Mouse (Mus musculus): ENCODE results near the gene Arhgef10l. TPM values are rescaled to one million over a fixed set of nuclear protein-coding genes. Genes with fewer than 3 reads are reported as not detected.

The Arhgef10l gene
- polyA plus RNA-seq, 1 experiment: not detected

- 70% methylated on average over 8 of the region's 8 CpGs for WGBS
- Histone ChIP-seq H3K27ac (ENCODE audit: insufficient read depth, low read depth, low read length) (no peak overlapping the region), H3K4me1 (ENCODE audit: control insufficient read depth, insufficient read depth, low read length) (peaks cover 11% of the 10 kb centered on the region), H3K4me3 (ENCODE audit: insufficient read depth, low read depth, low read length) (no peak overlapping the region)
- no peak for TF ChIP-seq CTCF (IDR thresholded peaks at IDR 0.05; ENCODE audit: insufficient read depth, low read depth, low read length)
- no peak for TF ChIP-seq POLR2A (IDR thresholded peaks at IDR 0.05; ENCODE audit: insufficient read depth, low read depth, low read length)
Observed at GRCm38 (mm10) chr4:140667802-140668201, 2.0 kb upstream of the Arhgef10l start.

GRCm38 (mm10) chr4:140665053-140665452 lies 759 bp downstream of the Arhgef10l start:
- TF ChIP-seq POLR2A (IDR thresholded peaks at IDR 0.05; ENCODE audit: insufficient read depth, low read depth, low read length): no peak
- no peak for TF ChIP-seq CTCF (IDR thresholded peaks at IDR 0.05; ENCODE audit: insufficient read depth, low read depth, low read length)
- WGBS: 82% methylated on average over 7 of the region's 7 CpGs
- Histone ChIP-seq H3K4me3 (ENCODE audit: insufficient read depth, low read depth, low read length) (no peak overlapping the region), H3K27ac (ENCODE audit: insufficient read depth, low read depth, low read length) (no peak overlapping the region), H3K4me1 (ENCODE audit: control insufficient read depth, insufficient read depth, low read length) (peaks cover 24% of the 10 kb centered on the region)

GRCm38 (mm10) chr4:140662882-140663585 lies 2.8 kb downstream of the Arhgef10l start:
- Histone ChIP-seq H3K27ac (ENCODE audit: insufficient read depth, low read depth, low read length) (no peak overlapping the region), H3K4me3 (ENCODE audit: insufficient read depth, low read depth, low read length) (no peak overlapping the region), H3K4me1 (ENCODE audit: control insufficient read depth, insufficient read depth, low read length) (peaks cover 26% of the 10 kb centered on the region)
- no peak for TF ChIP-seq POLR2A (IDR thresholded peaks at IDR 0.05; ENCODE audit: insufficient read depth, low read depth, low read length)
- no peak for TF ChIP-seq CTCF (IDR thresholded peaks at IDR 0.05; ENCODE audit: insufficient read depth, low read depth, low read length)
- 73% methylated on average over 10 of the region's 10 CpGs for WGBS

- no peak for TF ChIP-seq CTCF (IDR thresholded peaks at IDR 0.05; ENCODE audit: insufficient read depth, low read depth, low read length)
- no peak for TF ChIP-seq POLR2A (IDR thresholded peaks at IDR 0.05; ENCODE audit: insufficient read depth, low read depth, low read length)
- H3K4me3 ChIP-seq (ENCODE audit: insufficient read depth, low read depth, low read length): no peak overlapping the region
- WGBS: 62% methylated on average over 7 of the region's 7 CpGs
- no peak overlapping the region for H3K27ac ChIP-seq (ENCODE audit: insufficient read depth, low read depth, low read length)
- H3K4me1 ChIP-seq (ENCODE audit: control insufficient read depth, insufficient read depth, low read length): peaks cover 31% of the 10 kb centered on the region
Observed at GRCm38 (mm10) chr4:140662453-140662852, 3.4 kb downstream of the Arhgef10l start.

- Histone ChIP-seq H3K4me3 (ENCODE audit: insufficient read depth, low read depth, low read length) (0 out of 2 replicates have a peak overlapping the region, but pooled peaks have one; percentile 3), H3K4me1 (ENCODE audit: control insufficient read depth, insufficient read depth, low read length) (peaks cover 34% of the 10 kb centered on the region), H3K27ac (ENCODE audit: insufficient read depth, low read depth, low read length) (no peak overlapping the region; the same call in 1 of the 2 replicates)
- WGBS: 63% methylated on average over 18 of the region's 18 CpGs
- no peak for TF ChIP-seq POLR2A (IDR thresholded peaks at IDR 0.05; ENCODE audit: insufficient read depth, low read depth, low read length)
- TF ChIP-seq CTCF (IDR thresholded peaks at IDR 0.05; ENCODE audit: insufficient read depth, low read depth, low read length): no peak
Observed at GRCm38 (mm10) chr4:140661406-140662022, 4.3 kb downstream of the Arhgef10l start.

- H3K27ac ChIP-seq (ENCODE audit: insufficient read depth, low read depth, low read length): no peak overlapping the region
- H3K4me3 ChIP-seq (ENCODE audit: insufficient read depth, low read depth, low read length): no peak overlapping the region
- no peak for TF ChIP-seq CTCF (IDR thresholded peaks at IDR 0.05; ENCODE audit: insufficient read depth, low read depth, low read length)
- TF ChIP-seq POLR2A (IDR thresholded peaks at IDR 0.05; ENCODE audit: insufficient read depth, low read depth, low read length): no peak
- H3K4me1 ChIP-seq (ENCODE audit: control insufficient read depth, insufficient read depth, low read length): peaks cover 26% of the 10 kb centered on the region
- WGBS: 26% methylated on average over 24 of the region's 24 CpGs
Observed at GRCm38 (mm10) chr4:140657681-140658575, 7.9 kb downstream of the Arhgef10l start.

GRCm38 (mm10) chr4:140656529-140656928 lies 9.3 kb downstream of the Arhgef10l start:
- WGBS: 68% methylated on average over 8 of the region's 8 CpGs
- Histone ChIP-seq H3K4me3 (ENCODE audit: insufficient read depth, low read depth, low read length) (no peak overlapping the region), H3K27ac (ENCODE audit: insufficient read depth, low read depth, low read length) (no peak overlapping the region), H3K4me1 (ENCODE audit: control insufficient read depth, insufficient read depth, low read length) (peaks cover 16% of the 10 kb centered on the region; the same call in 1 of the 2 replicates)
- TF ChIP-seq POLR2A (IDR thresholded peaks at IDR 0.05; ENCODE audit: insufficient read depth, low read depth, low read length): no peak
- TF ChIP-seq CTCF (IDR thresholded peaks at IDR 0.05; ENCODE audit: insufficient read depth, low read depth, low read length): no peak

- TF ChIP-seq CTCF (IDR thresholded peaks at IDR 0.05; ENCODE audit: insufficient read depth, low read depth, low read length) (no peak), POLR2A (IDR thresholded peaks at IDR 0.05; ENCODE audit: insufficient read depth, low read depth, low read length) (no peak)
- Histone ChIP-seq H3K27ac (ENCODE audit: insufficient read depth, low read depth, low read length) (no peak overlapping the region), H3K4me3 (ENCODE audit: insufficient read depth, low read depth, low read length) (no peak overlapping the region), H3K4me1 (ENCODE audit: control insufficient read depth, insufficient read depth, low read length) (peaks cover 12% of the 10 kb centered on the region; the same call in 1 of the 2 replicates)
- 78% methylated on average over 8 of the region's 8 CpGs for WGBS
Observed at GRCm38 (mm10) chr4:140654798-140655197, 11.0 kb downstream of the Arhgef10l start.
